Mouse (Mus musculus): ENCODE data around the gene Prr3.
"Not testable (repeated sequence)": the region's sequence is repeated elsewhere in the genome, so short reads cannot be mapped to it uniquely, and the experiment has no call there.

Gene Prr3

DNA sequence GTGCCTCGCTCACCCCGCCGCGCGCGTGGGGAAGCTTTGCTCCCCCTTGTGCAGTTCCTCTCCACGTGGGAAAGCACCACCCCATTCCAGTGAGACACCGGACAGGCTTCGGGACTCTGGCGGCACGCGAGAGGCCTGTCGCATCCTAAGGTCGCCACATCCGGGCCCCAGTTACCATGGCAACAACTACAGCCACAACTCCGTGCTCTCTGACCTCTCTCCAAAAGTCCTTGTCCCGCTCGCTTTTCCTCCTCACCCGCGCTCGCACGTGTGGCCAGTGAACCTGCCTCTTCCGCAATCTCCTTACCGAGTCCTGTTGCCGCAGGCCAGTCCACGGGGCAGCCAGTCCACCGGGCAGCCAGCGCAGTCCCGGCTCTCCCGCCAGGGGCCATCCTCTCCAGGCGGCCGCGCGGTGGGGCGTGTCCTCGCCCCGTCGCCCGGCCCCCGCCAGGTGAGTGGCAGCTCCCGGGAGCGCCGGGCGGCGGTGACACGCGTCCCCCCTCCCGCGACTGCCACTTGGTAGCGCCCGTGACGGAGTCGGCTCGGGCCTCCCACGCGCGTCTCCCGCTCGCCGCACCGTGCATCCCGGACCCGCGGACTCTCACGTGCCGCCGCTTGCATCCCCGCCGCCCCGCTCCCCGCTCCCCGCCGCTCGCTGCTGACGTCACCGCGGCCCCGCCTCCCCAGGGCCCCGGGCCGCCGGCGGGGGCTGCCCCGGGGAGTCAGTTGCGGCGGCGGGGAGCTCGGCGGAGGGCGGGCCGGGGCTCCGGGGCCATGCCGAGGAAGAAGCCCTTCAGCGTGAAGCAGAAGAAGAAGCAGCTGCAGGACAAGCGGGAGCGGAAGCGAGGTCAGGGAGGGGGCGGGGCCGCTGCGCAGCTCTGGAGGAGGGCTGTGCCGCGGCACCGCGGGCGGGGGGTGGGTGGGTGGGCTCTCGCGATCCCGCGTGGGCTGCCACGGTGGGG lies at the start of gene Prr3, which contains the start of gene Gnl1:
TSS of gene Prr3 (minus strand) at position 836 of the 962 bp plus-strand sequence.
TSS of gene Gnl1 (plus strand) at position 451 of the 962 bp plus-strand sequence.
- peak; percentile 89 to 92 for DNase-seq

DNA sequence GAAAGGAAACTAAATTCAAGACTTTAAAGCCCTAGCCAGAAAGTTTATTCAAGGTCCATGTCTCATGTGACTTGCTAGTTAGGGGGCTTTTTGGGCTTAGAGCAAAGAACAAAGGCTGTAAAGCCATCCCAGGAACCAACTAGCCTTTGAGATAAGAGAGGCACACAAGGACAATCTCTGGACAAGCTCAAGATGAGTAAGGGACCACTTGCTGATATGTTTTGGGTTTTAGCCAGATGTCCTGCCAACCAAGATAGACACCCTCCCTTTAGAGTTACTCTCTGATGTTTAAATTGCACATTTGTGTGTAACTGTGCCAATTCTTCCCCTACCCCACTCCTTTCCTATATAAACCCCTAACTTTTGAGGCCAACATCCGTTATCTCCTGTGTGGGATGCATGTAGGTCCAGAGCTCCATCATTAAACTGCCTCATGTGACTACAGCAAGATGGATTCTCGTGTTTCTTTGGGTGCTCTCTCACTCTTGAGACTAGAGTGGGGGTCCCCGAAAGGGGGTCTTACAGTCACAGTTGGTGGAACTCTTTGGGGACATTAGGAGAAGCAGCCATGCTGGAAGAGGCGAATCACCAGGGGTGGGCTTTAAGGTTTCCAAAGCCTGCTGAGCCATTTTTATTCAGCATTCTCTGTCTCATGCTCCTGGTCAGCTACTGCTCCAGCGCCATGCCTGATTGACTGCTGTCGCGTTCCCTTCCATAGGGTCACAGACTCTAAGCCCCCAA lies 49.0 kb upstream of the Prr3 start:
- no peak for DNase-seq

DNA sequence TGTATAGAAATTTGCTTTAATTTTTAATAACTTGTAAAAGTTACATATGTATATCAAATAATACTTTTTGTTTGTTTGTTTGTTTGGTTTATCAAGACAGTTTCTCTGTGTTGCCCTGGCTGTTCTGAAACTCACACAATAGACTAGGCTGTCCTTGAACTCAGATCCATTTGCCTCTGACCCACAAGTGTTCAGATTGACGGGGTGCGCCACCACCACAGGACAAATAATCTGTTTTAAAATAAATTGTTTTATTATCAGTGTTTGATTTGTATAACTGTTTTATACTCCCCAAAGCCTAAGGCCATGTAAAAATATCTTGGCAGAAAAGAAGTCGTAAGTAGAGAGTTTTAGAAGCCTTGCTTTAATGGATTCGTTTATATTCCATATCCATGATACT lies 47.6 kb upstream of the Prr3 start:
- no peak for DNase-seq

DNA sequence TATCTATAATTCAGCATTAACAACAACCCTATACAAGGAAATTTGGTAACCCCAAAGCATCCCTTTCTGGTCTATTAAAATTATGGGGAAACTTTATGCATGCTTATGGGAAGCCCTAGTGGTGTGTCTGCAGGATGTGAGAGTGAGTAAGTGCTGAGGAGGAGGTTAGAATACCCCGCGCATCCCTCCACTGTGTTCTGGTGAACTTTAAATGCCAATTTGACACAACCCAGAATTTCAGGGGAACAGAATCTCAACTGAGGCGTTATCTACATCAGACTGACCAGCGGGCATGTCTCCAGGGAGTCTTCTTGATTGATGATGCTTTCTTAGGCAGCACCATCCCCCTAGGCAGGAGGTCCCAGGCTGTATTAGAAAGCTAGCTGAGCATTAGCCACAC lies 45.9 kb upstream of the Prr3 start:
- DNase-seq: no peak

DNA sequence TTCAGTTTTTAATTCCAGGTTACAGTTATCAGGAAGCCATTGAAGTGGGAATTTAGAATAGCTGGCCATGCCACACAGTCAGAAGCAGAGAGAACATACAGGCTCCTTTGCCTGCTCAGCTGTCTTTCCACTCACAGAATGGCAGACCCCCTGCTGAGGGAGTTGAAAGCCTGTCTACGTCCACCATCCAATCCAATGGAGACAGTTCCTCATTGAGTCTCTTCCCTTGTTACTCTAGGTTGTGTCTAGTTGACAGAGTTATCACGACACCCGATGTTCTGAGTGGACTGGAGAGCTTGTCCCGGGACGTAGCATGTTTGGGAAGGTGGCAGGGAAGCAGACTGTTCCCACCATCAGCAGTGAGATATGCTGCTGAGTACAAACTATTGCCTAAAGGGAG lies 45.2 kb upstream of the Prr3 start:
- DNase-seq: no peak

DNA sequence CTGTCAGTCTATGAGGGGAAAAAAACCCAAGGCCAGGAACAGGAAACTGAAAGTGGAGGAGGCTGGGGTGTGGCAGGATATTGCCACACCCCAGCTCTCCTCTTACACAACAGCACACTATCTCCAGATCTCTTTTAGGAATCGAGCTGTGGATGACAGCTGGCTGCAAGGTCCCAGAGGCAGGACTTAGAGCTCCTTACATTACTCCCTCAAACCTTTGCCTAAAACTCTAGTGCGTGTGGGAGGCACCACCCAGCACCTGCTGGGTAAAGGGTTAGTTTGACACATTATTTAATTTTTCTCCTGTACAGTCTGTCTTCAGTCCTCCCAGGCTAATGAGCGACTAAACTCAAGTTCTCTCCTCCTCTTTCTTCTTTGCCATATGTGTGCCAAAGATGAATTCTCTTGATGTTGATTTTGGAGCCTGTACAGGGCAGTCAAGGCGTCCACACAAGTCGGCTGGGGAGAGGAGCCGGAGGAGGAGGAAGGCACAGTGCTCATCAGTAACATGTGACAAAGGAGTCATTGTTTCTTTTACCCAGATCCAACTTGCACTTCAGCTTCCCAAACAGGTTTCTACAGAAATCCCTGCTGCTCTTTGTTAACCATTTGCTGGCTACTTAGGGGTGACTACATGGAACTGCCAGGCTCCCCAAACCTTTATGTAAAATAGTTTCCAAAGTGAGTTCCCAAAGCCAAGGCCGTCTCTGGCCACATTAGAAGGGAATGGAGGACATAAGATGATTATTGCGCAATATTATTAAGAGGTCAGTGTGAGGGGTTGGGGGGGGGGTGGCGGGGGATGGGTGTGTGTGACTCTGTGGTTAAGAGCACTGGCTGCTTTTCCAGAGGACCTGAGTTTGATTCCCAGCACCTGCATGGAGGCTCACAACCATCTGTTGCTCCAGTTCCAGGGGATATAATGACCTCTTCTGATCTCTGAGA lies 43.9 kb upstream of the Prr3 start:
- peak in 1 of 2 experiments; percentile 47 for DNase-seq

DNA sequence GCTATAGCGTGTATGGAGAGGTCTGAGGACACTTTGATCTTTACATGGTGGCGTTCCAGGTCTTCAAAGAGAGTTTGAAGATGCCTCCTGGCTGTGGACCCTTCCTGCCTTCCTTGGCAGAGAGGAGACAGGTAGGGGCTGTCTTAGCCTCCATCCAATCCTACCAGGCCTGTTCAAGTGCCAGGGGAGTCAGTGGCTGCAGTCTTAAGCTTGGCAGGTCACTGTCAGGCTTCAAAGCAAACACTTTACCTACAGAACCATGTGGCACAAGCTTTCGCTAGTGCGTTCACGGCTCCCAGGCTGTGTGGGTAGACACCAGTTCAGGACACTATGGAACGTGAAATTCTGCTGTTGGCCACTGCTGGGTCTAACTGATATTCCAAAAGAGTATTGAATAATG lies 42.9 kb upstream of the Prr3 start:
- no peak for DNase-seq

DNA sequence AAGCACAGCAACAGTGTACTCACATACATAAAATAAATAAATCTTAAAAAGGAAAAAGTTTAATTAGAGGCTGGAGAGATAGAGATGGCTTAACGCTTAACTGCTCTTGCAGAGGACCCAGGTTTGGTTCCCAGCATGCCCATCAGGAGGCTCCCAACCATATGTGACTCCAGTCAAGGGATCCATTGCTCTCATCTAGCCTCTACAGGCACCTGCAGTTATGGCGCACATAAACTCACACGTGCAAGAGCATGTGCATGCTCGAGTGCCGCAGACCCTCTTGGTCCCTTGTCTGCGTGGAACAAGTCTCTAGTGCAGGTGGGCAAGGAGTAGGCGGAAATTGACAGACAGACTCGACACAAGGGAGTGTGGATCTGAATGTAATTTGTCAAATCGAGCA lies 42.1 kb upstream of the Prr3 start:
- no peak for DNase-seq

DNA sequence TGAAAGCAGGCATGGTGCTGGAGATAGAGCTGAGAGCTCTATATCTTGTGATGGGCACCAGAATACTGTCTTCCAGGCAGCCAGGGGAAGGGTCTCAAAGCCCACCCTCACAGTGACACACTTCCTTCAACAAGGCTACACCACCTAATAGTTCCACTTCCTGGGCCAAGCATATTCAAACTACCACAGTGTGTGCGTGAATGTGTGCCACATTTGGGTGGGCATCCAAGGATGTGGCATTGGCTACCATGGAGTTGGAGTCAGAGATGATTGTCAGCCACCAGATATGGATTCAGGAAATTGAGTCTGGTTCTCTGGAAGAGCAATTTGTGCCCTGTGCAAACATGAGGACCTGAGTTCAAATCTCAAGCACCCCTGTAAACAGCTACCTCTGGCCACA lies 41.3 kb upstream of the Prr3 start:
- no peak for DNase-seq

DNA sequence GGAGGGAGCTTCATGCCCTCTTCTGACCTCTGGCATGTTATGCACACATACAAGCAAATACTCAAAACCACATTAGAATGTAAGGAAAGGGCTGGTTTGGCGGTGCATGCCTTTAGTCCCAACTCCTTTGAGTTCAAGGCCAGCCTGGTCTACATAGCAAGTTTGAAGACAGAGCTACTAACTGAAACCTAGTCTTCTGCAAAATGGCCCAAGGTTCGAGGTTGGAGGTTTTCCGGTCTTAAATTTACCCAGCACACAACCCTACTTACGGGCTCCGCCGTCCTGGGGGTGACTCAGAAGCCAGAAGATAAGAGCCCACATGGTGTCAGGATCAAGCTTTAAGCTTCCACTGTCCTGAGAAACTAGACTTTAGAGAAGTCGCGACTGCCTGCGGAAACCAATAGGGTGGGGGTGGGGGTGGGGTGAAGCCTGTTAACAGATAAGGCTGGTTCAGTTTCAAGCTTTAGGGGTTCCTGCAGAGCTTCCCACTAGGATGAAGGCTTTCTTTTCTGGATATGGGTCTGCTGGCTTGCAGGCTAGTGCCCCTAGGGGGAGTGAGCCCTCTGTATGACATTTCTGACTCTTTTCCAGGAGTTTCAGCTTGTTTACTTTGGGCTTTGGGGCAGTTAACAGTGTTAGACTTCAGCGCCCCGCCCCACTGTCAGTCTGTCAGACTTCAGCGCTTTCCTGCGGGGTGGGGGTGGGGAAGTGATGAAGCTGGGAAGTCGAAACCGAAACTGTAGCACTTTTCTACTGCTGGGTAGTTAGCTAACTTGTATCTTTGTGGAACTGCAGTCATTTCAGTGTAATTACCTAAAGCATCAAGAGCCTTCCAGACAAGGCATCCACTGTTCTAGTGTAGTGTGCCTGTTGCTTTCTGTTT lies 40.4 kb upstream of the Prr3 start, which contains the start of gene H2-T24:
TSS of gene H2-T24 (minus strand) at position 370 of the 883 bp plus-strand sequence.
- peak; percentile 86 to 87 for DNase-seq

DNA sequence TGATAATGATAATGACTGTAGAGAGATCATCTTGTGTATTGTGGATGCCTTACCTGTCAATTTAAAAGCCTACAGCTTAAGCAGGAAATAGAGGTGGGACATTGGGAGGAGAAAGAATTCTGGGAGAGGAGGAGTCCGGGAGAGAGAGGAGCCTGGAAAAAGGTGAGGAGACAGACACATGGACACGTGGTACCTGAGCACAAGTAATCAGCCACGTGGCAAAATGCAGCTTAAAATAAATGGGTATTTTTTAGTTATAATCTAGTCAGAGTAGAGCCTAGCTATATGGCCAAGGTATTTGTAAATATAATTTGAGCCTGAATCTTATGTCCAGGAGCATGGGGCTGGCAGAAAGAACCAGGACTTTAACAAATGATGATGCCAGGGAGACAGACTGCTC lies 39.5 kb upstream of the Prr3 start:
- no peak for DNase-seq

DNA sequence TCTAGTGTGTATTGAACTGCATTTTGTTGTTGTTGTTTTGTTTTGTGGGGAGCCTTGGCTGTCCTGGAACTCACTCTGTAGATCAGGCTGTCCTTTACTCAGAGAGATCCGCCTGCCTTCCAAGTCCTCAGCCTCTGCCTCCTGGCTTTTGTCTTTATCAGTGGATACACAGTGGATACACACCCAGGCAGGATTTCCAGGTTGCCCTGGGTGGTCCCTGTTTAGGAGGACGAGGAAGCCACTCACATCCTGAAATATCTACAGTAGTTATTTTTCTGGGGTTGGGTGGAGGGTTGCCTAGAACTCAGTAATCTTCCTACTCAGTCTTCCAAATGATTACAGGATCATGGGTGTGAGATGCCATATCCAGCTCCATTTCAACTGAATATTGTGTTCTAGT lies 38.9 kb upstream of the Prr3 start:
- DNase-seq: no peak

DNA sequence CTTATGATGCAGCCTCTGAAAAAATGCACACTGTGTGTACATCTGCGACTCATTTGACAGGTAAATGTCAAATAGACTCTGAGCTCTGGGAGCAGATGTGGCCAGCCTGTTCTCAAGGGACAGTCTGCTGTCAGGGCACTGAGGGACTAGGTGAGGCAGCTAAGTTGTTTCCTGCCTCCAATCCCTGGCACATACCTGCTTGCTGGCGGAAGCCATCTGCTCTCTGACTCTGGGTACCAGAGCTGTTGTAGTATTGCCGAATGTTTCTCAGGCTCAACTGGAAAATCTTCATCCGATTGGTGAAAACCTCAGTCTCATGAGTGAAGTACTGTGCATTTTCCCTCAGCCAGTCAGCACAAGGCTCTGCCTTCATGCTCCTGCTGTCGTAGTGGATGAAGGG lies 37.0 kb upstream of the Prr3 start:
- DNase-seq: no peak

DNA sequence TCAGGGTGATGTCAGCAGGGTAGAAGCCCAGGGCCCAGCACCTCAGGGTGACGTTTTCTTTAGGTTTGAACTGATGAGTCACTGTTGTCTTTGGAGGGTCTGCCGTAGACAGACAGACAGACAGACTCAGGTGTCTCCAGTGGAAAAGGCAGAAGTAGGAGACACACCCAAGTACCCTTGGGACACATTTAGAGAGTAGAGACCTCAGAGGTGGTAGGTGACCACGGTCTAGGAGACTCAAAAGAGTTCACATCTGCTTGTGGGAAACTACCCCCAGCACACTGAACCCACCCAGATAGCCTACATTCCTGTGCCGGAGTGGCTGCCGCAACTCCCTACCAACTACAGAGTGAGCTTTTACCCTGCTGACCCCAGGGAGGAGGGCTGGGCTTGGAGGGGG lies 34.9 kb upstream of the Prr3 start:
- no peak for DNase-seq

DNA sequence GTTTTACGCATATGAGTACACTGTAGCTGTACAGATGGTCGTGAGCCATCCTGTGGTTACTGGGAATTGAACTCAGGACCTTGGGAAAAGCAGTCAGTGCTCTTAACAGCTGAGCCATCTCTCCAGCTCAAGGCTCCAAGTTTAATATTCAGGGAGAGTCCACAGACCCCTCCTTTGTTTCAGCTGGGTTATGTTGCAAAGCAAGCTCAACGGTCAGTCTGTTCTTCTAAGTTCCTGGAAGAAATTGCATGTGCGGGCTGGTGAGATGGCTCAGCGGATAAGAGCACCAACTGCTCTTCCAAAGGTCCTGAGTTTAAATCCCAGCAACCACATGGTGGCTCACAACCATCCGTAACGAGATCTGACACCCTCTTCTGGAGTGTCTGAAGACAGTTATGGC lies 24.4 kb upstream of the Prr3 start:
- DNase-seq: not testable (repeated sequence)

DNA sequence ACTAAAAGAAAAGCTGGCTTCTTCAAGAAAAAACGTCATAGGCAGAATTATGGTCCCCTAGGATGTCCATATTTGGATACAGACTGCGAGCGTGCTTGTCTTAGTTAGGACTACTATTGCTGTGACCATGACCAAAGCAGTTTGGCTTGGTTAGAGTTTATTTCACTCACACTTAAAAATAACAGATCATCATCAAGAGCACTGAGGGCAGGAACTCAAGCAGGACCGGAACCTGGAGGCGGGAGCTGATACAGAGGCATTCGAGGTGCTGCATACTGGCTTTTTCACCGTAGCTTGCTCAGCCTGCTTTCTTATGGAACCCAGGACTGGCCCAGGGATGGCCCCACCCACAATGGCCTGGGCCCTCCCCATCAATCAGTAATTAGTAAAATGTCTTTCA lies 23.3 kb upstream of the Prr3 start:
- DNase-seq: no peak

DNA sequence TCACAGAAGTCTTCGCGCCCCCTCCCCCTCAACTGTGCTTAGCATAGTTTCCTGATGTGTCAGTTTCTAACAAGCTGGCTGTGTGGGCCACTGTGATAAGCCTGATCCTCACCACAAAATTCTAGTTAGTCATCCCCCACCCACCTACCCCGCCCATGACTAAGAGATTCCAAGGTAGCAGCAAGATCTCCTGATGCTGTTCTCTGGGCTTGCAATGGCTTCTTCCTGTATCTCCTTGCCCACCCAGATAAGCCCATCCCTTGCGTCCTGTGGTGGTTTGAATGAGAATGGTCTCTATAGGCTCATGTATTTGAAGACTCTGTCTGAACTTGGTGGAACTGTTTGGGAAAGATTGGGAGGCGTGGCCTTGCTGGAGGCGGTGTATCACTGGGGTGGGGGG lies 21.9 kb upstream of the Prr3 start:
- DNase-seq: peak; percentile 21 to 37

DNA sequence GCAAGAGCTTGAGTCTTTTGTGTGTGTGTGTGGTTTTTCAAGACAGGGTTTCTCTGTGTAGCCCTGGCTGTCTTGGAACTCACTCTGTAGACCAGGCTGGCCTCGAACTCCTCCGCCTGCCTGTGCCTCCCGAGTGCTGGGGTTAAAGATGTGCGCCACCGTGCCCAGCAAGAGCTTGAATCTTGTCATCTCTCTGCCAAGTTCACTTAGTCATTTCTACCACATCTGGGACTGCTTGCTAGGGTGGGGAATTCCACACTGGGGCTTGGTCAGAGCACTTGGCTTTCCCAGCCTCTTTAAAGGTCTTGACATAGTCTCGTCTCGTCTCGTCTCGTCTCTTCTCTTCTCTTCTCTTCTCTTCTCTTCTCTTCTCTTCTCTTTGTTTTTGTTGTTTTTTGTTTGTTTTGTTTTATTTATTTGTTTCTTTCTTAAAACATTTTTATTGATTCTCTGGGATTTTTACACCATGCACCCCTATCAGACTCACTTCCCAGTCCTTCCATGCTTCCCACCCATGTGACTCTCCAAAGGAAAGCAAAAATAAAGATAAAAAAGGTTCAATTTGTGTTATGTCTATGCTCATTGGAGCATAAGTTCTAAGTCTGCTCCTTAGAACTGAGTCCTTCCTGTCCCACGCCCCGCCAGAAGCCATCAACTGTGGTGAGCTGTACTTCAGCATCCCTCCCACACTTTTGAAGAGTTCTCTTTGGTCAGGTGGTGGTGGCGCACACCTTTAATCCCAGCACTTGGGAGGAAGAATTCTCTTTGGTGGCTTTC lies 21.3 kb upstream of the Prr3 start:
- DNase-seq: peak; percentile 44 to 51

DNA sequence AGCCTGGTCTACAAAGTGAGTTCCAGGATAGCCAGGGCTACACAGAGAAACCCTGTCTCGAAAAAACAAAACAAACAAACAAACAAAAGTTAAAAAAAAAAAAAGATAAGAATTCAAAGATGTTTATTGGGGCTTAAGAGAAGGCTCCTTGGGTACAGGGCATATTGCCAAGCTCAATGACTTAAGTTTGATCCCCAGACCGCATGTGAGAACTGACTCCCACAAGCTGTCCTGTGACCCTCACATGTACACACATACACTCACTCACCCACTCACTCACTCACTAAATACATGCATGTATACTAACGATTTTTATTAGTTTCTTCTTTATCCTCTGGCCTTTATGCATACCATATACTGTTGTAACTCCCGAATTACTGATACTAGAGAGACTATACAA lies 20.3 kb upstream of the Prr3 start:
- DNase-seq: no peak

DNA sequence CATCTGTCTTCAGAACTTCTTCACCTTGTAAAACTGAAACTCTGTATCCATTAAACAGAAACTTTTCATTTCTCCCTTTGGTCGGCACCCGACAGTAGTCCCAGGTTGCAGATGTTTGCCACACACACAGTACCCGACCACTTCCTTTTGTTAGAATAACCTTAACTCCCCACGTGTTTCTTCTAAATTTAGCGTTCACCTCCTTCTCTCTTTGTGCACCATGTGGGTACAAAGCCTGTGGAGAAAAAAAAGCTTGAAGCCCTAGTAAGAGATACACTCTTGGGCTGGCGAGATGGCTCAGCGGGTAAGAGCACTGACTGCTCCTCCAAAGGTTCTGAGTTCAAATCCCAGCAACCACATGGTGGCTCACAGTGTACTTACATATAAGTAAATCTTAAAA lies 19.3 kb upstream of the Prr3 start:
- peak; percentile 74 to 78 for DNase-seq
